Mouse (Mus musculus) embryo, embryonic 10.5 days (tissue): ENCODE measurements at regions not wholly inside any gene's neighbourhood (a gene's known extent, or its start where the extent isn't known, plus 50 kb on each side); places are given as distances from the start of the nearest gene placed in this dataset.

Experiments used
- DNase-seq: peaks from one replicate; pipeline ENCODE4 v3.0.0-alpha.2; 2015; ENCODE audit warnings: low spot score

DNA sequence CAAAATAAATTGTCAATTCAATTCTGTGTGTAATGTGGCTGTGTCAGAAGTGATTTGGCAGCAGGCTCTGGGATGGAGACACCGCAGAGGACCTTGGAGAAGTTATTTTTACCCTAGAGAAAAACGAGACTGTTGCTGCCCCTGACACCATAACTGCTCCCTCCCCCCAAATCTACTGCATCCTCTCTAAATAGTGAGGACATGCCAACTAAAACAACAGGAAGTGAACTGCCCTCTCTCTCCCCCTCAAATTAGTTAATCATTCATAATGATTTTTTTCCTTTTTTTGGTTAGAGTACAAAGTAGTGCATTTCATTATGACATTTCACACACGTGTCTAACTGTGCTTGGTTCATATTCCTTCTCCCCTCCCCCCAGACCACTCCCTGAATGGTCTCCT is 55.6 kb upstream of the Pias1 start:
- no peak for DNase-seq

DNA sequence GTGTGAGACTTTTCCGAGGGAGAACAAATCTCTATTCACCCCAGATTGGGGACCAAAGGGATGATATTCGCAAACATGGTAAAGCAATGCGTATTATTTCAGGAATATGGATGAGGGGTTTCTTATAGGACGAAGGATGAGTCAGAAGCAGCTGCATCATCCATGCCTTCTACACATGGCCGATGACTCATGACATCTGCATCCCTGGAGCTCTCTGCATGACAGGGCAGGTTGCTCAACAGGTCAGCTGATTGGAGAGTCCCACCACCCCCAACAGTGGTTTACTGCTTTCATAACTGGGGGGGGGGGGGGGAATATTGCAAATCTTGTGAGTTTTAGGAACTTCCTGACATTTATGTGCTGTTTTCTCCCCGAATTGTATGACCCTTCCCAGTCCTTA is 50.3 kb upstream of the Pias1 start:
- no peak for DNase-seq
